Mouse (Mus musculus) lung, adult 2 months (tissue): ENCODE data around the gene Stc2.

Experiments
- CTCF ChIP-seq: fragments of 200-500 bp; IDR thresholded peaks from 2 replicates; pipeline ENCODE4 v1.5.1; 2011; ENCODE audit warnings: mild to moderate bottlenecking, low read length, control low read depth; ENCODE audit not compliant: insufficient read depth
- POLR2A ChIP-seq: fragments of 200-500 bp; IDR thresholded peaks from 2 replicates; pipeline ENCODE4 v1.6.1; 2011; ENCODE audit warnings: low read depth, mild to moderate bottlenecking, control low read depth, low read length, borderline replicate concordance; ENCODE audit errors: extremely low read depth

- TF ChIP-seq CTCF (no peak), POLR2A (no peak)
These were observed 768 bp downstream of the Stc2 start for GRCm38 (mm10) chr11:31368965-31369647.
